Mouse (Mus musculus): Measurements from ENCODE around the gene Mrpl10.

The Mrpl10 gene

GRCm38 (mm10) chr11:97069770-97070169 is 28.4 kb downstream of the Mrpl10 start:
- DNase-seq = no peak

GRCm38 (mm10) chr11:97071129-97071528 is 29.8 kb downstream of the Mrpl10 start:
- no peak for DNase-seq

- peak in 1 of 2 experiments; percentile 21 for DNase-seq
Measured at GRCm38 (mm10) chr11:97072533-97072932, 31.2 kb downstream of the Mrpl10 start.

- DNase-seq = no peak
Measured at GRCm38 (mm10) chr11:97074235-97074634, 32.9 kb downstream of the Mrpl10 start.

GRCm38 (mm10) chr11:97078751-97079150 is 37.4 kb downstream of the Mrpl10 start:
- no peak for DNase-seq

GRCm38 (mm10) chr11:97080291-97080690 is 38.9 kb downstream of the Mrpl10 start:
- DNase-seq = no peak

GRCm38 (mm10) chr11:97082977-97083376 is 41.6 kb downstream of the Mrpl10 start:
- peak in 1 of 2 experiments; percentile 42 for DNase-seq

- no peak for DNase-seq
Measured at GRCm38 (mm10) chr11:97083401-97084140, 42.2 kb downstream of the Mrpl10 start.

GRCm38 (mm10) chr11:97084821-97085505 is 43.6 kb downstream of the Mrpl10 start:
- no peak for DNase-seq

GRCm38 (mm10) chr11:97086365-97086764 is 45.0 kb downstream of the Mrpl10 start:
- no peak for DNase-seq

GRCm38 (mm10) chr11:97094600-97094999 is 53.2 kb downstream of the Mrpl10 start:
- no peak for DNase-seq

GRCm38 (mm10) chr11:97098791-97099190 is 57.4 kb downstream of the Mrpl10 start:
- no peak for DNase-seq

Data from spleen, adult 18-20 months (tissue).